Mouse (Mus musculus): ENCODE measurements around the gene Armc7. TPM values are rescaled to one million over a fixed set of nuclear protein-coding genes. Genes with fewer than 3 reads are reported as not detected.
"Not testable (repeated sequence)": the region's sequence is repeated elsewhere in the genome, so short reads cannot be mapped to it uniquely, and the experiment has no call there.

The Armc7 gene
- polyA plus RNA-seq, 1 experiment, result 20.7 TPM

- H3K4me3 ChIP-seq (replicated peaks), result no peak overlapping the region
- TF ChIP-seq GATA1 (IDR thresholded peaks at IDR 0.05; ENCODE audit: borderline replicate concordance, low read length), result no peak
- no peak for TF ChIP-seq FLI1 (IDR thresholded peaks at IDR 0.05; ENCODE audit: low read length)
- H3K4me1 ChIP-seq, result peaks cover 32% of the 10 kb centered on the region
- H3K27me3 ChIP-seq (replicated peaks), result peaks cover 81% of the 10 kb centered on the region
- H3K9me3 ChIP-seq, result peaks cover 28% of the 10 kb centered on the region
- no peaks in the 10 kb centered on the region for H3K36me3 ChIP-seq (replicated peaks; ENCODE audit: low read length)
Observed at GRCm38 (mm10) chr11:115452281-115452860, 23.1 kb upstream of the Armc7 start.

- H3K4me1 ChIP-seq, result peaks cover 32% of the 10 kb centered on the region
- H3K27me3 ChIP-seq (replicated peaks), result peaks cover 78% of the 10 kb centered on the region
- TF ChIP-seq FLI1 (IDR thresholded peaks at IDR 0.05; ENCODE audit: low read length) (no peak), GATA1 (IDR thresholded peaks at IDR 0.05; ENCODE audit: borderline replicate concordance, low read length) (no peak)
- peaks cover 23% of the 10 kb centered on the region for H3K9me3 ChIP-seq
- H3K4me3 ChIP-seq (replicated peaks), result no peak overlapping the region
- H3K36me3 ChIP-seq (replicated peaks; ENCODE audit: low read length), result no peaks in the 10 kb centered on the region
Observed at GRCm38 (mm10) chr11:115453306-115453705, 22.2 kb upstream of the Armc7 start.

GRCm38 (mm10) chr11:115454822-115455221 lies 20.6 kb upstream of the Armc7 start:
- not testable (repeated sequence) for H3K36me3 ChIP-seq (replicated peaks; ENCODE audit: low read length); H3K4me3 ChIP-seq (replicated peaks)
- Histone ChIP-seq H3K27me3 (replicated peaks) (peaks cover 74% of the 10 kb centered on the region), H3K4me1 (peaks cover 19% of the 10 kb centered on the region), H3K9me3 (peaks cover 23% of the 10 kb centered on the region)

- peaks cover 13% of the 10 kb centered on the region; the same call in 1 of the 2 replicates for H3K4me1 ChIP-seq
- H3K36me3 ChIP-seq (replicated peaks; ENCODE audit: low read length), result no peaks in the 10 kb centered on the region
- H3K9me3 ChIP-seq, result peaks cover 23% of the 10 kb centered on the region
- H3K4me3 ChIP-seq (replicated peaks), result no peak overlapping the region
- TF ChIP-seq FLI1 (IDR thresholded peaks at IDR 0.05; ENCODE audit: low read length) (no peak), GATA1 (IDR thresholded peaks at IDR 0.05; ENCODE audit: borderline replicate concordance, low read length) (no peak)
- H3K27me3 ChIP-seq (replicated peaks), result peaks cover 70% of the 10 kb centered on the region
Observed at GRCm38 (mm10) chr11:115455619-115456018, 19.8 kb upstream of the Armc7 start.

GRCm38 (mm10) chr11:115456182-115456581 lies 19.3 kb upstream of the Armc7 start:
- Histone ChIP-seq H3K4me3 (replicated peaks) (no peak overlapping the region), H3K27me3 (replicated peaks) (peaks cover 68% of the 10 kb centered on the region), H3K9me3 (peaks cover 26% of the 10 kb centered on the region), H3K36me3 (replicated peaks; ENCODE audit: low read length) (no peaks in the 10 kb centered on the region), H3K4me1 (peaks cover 13% of the 10 kb centered on the region; the same call in 1 of the 2 replicates)
- TF ChIP-seq FLI1 (IDR thresholded peaks at IDR 0.05; ENCODE audit: low read length) (no peak), GATA1 (IDR thresholded peaks at IDR 0.05; ENCODE audit: borderline replicate concordance, low read length) (no peak)

GRCm38 (mm10) chr11:115457405-115457804 lies 18.1 kb upstream of the Armc7 start:
- Histone ChIP-seq H3K4me3 (replicated peaks) (no peak overlapping the region), H3K36me3 (replicated peaks; ENCODE audit: low read length) (no peaks in the 10 kb centered on the region), H3K9me3 (peaks cover 26% of the 10 kb centered on the region), H3K27me3 (replicated peaks) (peaks cover 66% of the 10 kb centered on the region), H3K4me1 (peaks cover 7% of the 10 kb centered on the region; the same call in 1 of the 2 replicates)
- TF ChIP-seq FLI1 (IDR thresholded peaks at IDR 0.05; ENCODE audit: low read length) (no peak), GATA1 (IDR thresholded peaks at IDR 0.05; ENCODE audit: borderline replicate concordance, low read length) (no peak)

- peaks cover 7% of the 10 kb centered on the region; the same call in 1 of the 2 replicates for H3K4me1 ChIP-seq
Observed at GRCm38 (mm10) chr11:115460976-115461375, 14.5 kb upstream of the Armc7 start.

GRCm38 (mm10) chr11:115461846-115462242 lies 13.6 kb upstream of the Armc7 start:
- no peak overlapping the region for H3K4me3 ChIP-seq (replicated peaks)
- peaks cover 4% of the 10 kb centered on the region for H3K9me3 ChIP-seq
- TF ChIP-seq GATA1 (IDR thresholded peaks at IDR 0.05; ENCODE audit: borderline replicate concordance, low read length) (no peak), FLI1 (IDR thresholded peaks at IDR 0.05; ENCODE audit: low read length) (no peak)
- H3K36me3 ChIP-seq (replicated peaks; ENCODE audit: low read length), result no peaks in the 10 kb centered on the region
- H3K27me3 ChIP-seq (replicated peaks), result peaks cover 72% of the 10 kb centered on the region
- H3K4me1 ChIP-seq, result peaks cover 7% of the 10 kb centered on the region

More at GRCm38 (mm10) chr11:115460976-115461375, 14.5 kb upstream of the Armc7 start:
- Histone ChIP-seq H3K9me3 (peaks cover 9% of the 10 kb centered on the region), H3K36me3 (replicated peaks; ENCODE audit: low read length) (no peaks in the 10 kb centered on the region), H3K27me3 (replicated peaks) (peaks cover 71% of the 10 kb centered on the region), H3K4me3 (replicated peaks) (no peak overlapping the region)
- TF ChIP-seq GATA1 (IDR thresholded peaks at IDR 0.05; ENCODE audit: borderline replicate concordance, low read length) (no peak), FLI1 (IDR thresholded peaks at IDR 0.05; ENCODE audit: low read length) (no peak)

- H3K9me3 ChIP-seq, result peaks cover 4% of the 10 kb centered on the region
- no peaks in the 10 kb centered on the region for H3K36me3 ChIP-seq (replicated peaks; ENCODE audit: low read length)
- H3K27me3 ChIP-seq (replicated peaks), result peaks cover 72% of the 10 kb centered on the region
- H3K4me3 ChIP-seq (replicated peaks), result no peak within 1 kb of the TSS
- TF ChIP-seq FLI1 (IDR thresholded peaks at IDR 0.05; ENCODE audit: low read length) (no peak), GATA1 (IDR thresholded peaks at IDR 0.05; ENCODE audit: borderline replicate concordance, low read length) (no peak)
- peaks cover 7% of the 10 kb centered on the region for H3K4me1 ChIP-seq
Observed at GRCm38 (mm10) chr11:115462243-115462891, 13.1 kb upstream of the Armc7 start, which contains the start of gene Slc16a5. Slc16a5 (plus strand) TSS chr11:115462474.

- H3K4me3 ChIP-seq (replicated peaks), result no peak overlapping the region
- TF ChIP-seq GATA1 (IDR thresholded peaks at IDR 0.05; ENCODE audit: borderline replicate concordance, low read length) (no peak), FLI1 (IDR thresholded peaks at IDR 0.05; ENCODE audit: low read length) (no peak)
Observed at GRCm38 (mm10) chr11:115463397-115463796, 12.1 kb upstream of the Armc7 start.

More at GRCm38 (mm10) chr11:115463397-115463796, 12.1 kb upstream of the Armc7 start:
- Histone ChIP-seq H3K36me3 (replicated peaks; ENCODE audit: low read length) (no peaks in the 10 kb centered on the region), H3K4me1 (peaks cover 3% of the 10 kb centered on the region; the same call in 1 of the 2 replicates), H3K27me3 (replicated peaks) (peaks cover 72% of the 10 kb centered on the region), H3K9me3 (peaks cover 4% of the 10 kb centered on the region)

Data from megakaryocyte, embryonic 14.5 days (primary cell).